Mouse (Mus musculus) MEL (cell line): Measurements from ENCODE around the gene Magi2. TPM values are rescaled to one million over a fixed set of nuclear protein-coding genes. Genes with fewer than 3 reads are reported as not detected.

Source experiments
- DNase-seq: peaks from one replicate; pipeline ENCODE4 v3.0.0; 2011; ENCODE audit warnings: low read depth, low spot score
- H3K27ac ChIP-seq: 2 replicates; pipeline ENCODE4 v1.5.1; 2012; ENCODE audit warnings: low read depth, mild to moderate bottlenecking, control low read depth, low read length, moderate library complexity; ENCODE audit not compliant: control insufficient read depth
- H3K27me3 ChIP-seq, 2 experiments: fragments of 150-350 bp in 1 of 2; sonication (generic) in 1 of 2; 2 replicates each; pipeline ENCODE4 v1.6.1; 2012; ENCODE audit warnings: low read length in 2 of 2, mild to moderate bottlenecking in 2 of 2, improper control_type of control experiment in 1 of 2, moderate library complexity in 1 of 2; ENCODE audit not compliant: insufficient read depth in 2 of 2, control insufficient read depth in 1 of 2
- H3K36me3 ChIP-seq, 2 experiments: 2 replicates each; pipeline ENCODE4 v1.6.1; 2012 to 2014; ENCODE audit warnings: low read length in 2 of 2, improper control_type of control experiment in 1 of 2, inconsistent platforms in 1 of 2, mild to moderate bottlenecking in 1 of 2; ENCODE audit not compliant: insufficient read depth in 2 of 2, control insufficient read depth in 1 of 2
- H3K4me1 ChIP-seq, 2 experiments: fragments of 150-350 bp in 1 of 2; sonication (generic) in 1 of 2; 2 replicates each; pipeline ENCODE4 v1.6.1; 2012; ENCODE audit warnings: low read length in 2 of 2, improper control_type of control experiment in 1 of 2, mild to moderate bottlenecking in 1 of 2; ENCODE audit not compliant: insufficient read depth in 2 of 2, control insufficient read depth in 1 of 2
- H3K4me3 ChIP-seq, 2 experiments: fragments of 150-350 bp in 1 of 2; sonication (generic) in 1 of 2; 2 replicates each; pipeline ENCODE4 v1.5.1; 2012; ENCODE audit warnings: low read depth in 2 of 2, low read length in 2 of 2, mild to moderate bottlenecking in 2 of 2, moderate library complexity in 2 of 2, control low read depth in 1 of 2, improper control_type of control experiment in 1 of 2; ENCODE audit not compliant: control insufficient read depth in 1 of 2, insufficient read depth in 1 of 2
- H3K79me2 ChIP-seq: 2 replicates; pipeline ENCODE4 v1.6.1; 2012; ENCODE audit warnings: mild to moderate bottlenecking, low read length, moderate library complexity; ENCODE audit not compliant: control insufficient read depth, poor library complexity, insufficient read depth
- H3K9ac ChIP-seq: 2 replicates; pipeline ENCODE4 v1.6.1; 2012; ENCODE audit warnings: low read depth, mild to moderate bottlenecking, control low read depth, low read length, moderate library complexity; ENCODE audit not compliant: control insufficient read depth, poor library complexity, severe bottlenecking
- H3K9me3 ChIP-seq: fragments of 150-350 bp; sonication (generic); replicated peaks from 2 replicates; pipeline ENCODE4 v1.6.1; 2012; ENCODE audit warnings: mild to moderate bottlenecking, low read length, improper control_type of control experiment, moderate library complexity; ENCODE audit not compliant: insufficient read depth
- CHD1 ChIP-seq: IDR thresholded peaks from 2 replicates; pipeline ENCODE4 v1.6.1; 2012; ENCODE audit warnings: low read depth, mild to moderate bottlenecking, inconsistent platforms, low read length, improper control_type of control experiment
- CHD2 ChIP-seq: IDR thresholded peaks from 2 replicates; pipeline ENCODE4 v1.6.1; 2011; ENCODE audit warnings: low read length, improper control_type of control experiment
- CTCF ChIP-seq, 3 experiments: IDR thresholded peaks in 2 of 3; conservative IDR thresholded peaks in 1 of 3; 2 replicates each; pipeline ENCODE4 v1.5.1; 2011 to 2012; ENCODE audit warnings: low read length in 3 of 3, low read depth in 2 of 3, mild to moderate bottlenecking in 2 of 3, improper control_type of control experiment in 1 of 3, inconsistent platforms in 1 of 3, mixed read lengths in 1 of 3, moderate library complexity in 1 of 3; ENCODE audit not compliant: control insufficient read depth in 1 of 3, insufficient read depth in 1 of 3, poor library complexity in 1 of 3, severe bottlenecking in 1 of 3
- ELF1 ChIP-seq: IDR thresholded peaks from 2 replicates; pipeline ENCODE4 v1.6.1; 2014; ENCODE audit warnings: low read depth, mild to moderate bottlenecking, inconsistent platforms, low read length, improper control_type of control experiment, moderate library complexity
- EP300 ChIP-seq, 2 experiments: IDR thresholded peaks; 2 replicates each; pipeline ENCODE4 v1.6.1; 2011; ENCODE audit warnings: improper control_type of control experiment in 2 of 2, low read length in 2 of 2, low read depth in 1 of 2, mild to moderate bottlenecking in 1 of 2
- GABPA ChIP-seq: IDR thresholded peaks from 2 replicates; pipeline ENCODE4 v1.6.1; 2012; ENCODE audit warnings: low read depth, mild to moderate bottlenecking, inconsistent platforms, low read length, improper control_type of control experiment, moderate library complexity
- HCFC1 ChIP-seq: IDR thresholded peaks from 2 replicates; pipeline ENCODE4 v1.6.1; 2012; ENCODE audit warnings: low read depth, mild to moderate bottlenecking, inconsistent platforms, low read length, improper control_type of control experiment, moderate library complexity
- MAFK ChIP-seq: IDR thresholded peaks from 2 replicates; pipeline ENCODE4 v1.6.1; 2011; ENCODE audit warnings: low read depth, mild to moderate bottlenecking, low read length, improper control_type of control experiment, borderline replicate concordance
- MAZ ChIP-seq: IDR thresholded peaks from 2 replicates; pipeline ENCODE4 v1.6.1; 2012; ENCODE audit warnings: low read depth, mild to moderate bottlenecking, inconsistent platforms, low read length, improper control_type of control experiment
- MYC ChIP-seq: IDR thresholded peaks from 2 replicates; pipeline ENCODE4 v1.6.1; 2011; ENCODE audit warnings: low read depth, mild to moderate bottlenecking, low read length, improper control_type of control experiment, moderate library complexity
- POLR2AphosphoS5 ChIP-seq: IDR thresholded peaks from 2 replicates; pipeline ENCODE4 v1.6.1; 2012; ENCODE audit warnings: low read depth, borderline replicate concordance, mild to moderate bottlenecking, inconsistent platforms, low read length, moderate library complexity, mixed read lengths
- RCOR1 ChIP-seq: IDR thresholded peaks from 2 replicates; pipeline ENCODE4 v1.6.1; 2012; ENCODE audit warnings: low read depth, mild to moderate bottlenecking, inconsistent platforms, low read length, improper control_type of control experiment
- SIN3A ChIP-seq: IDR thresholded peaks from 2 replicates; pipeline ENCODE4 v1.6.1; 2012; ENCODE audit warnings: low read length, improper control_type of control experiment, inconsistent platforms
- TAL1 ChIP-seq: IDR thresholded peaks from 2 replicates; pipeline ENCODE4 v1.6.1; 2012; ENCODE audit warnings: mild to moderate bottlenecking, inconsistent platforms, low read length, moderate library complexity, mixed read lengths
- TCF12 ChIP-seq: IDR thresholded peaks from 2 replicates; pipeline ENCODE4 v1.6.1; 2014; ENCODE audit warnings: low read depth, mild to moderate bottlenecking, inconsistent platforms, low read length, improper control_type of control experiment, moderate library complexity
- UBTF ChIP-seq: IDR thresholded peaks from 2 replicates; pipeline ENCODE4 v1.6.1; 2012; ENCODE audit warnings: low read depth, mild to moderate bottlenecking, inconsistent platforms, low read length, improper control_type of control experiment, moderate library complexity, borderline replicate concordance; ENCODE audit not compliant: insufficient read depth
- USF2 ChIP-seq, 2 experiments: IDR thresholded peaks; 2 replicates each; pipeline ENCODE4 v1.6.1; 2011 to 2012; ENCODE audit warnings: improper control_type of control experiment in 2 of 2, low read length in 2 of 2, borderline replicate concordance in 1 of 2, inconsistent platforms in 1 of 2, low read depth in 1 of 2, mild to moderate bottlenecking in 1 of 2; ENCODE audit not compliant: insufficient read depth in 1 of 2
- ZKSCAN1 ChIP-seq: IDR thresholded peaks from 2 replicates; pipeline ENCODE4 v1.6.1; 2012; ENCODE audit warnings: low read depth, mild to moderate bottlenecking, inconsistent platforms, low read length, improper control_type of control experiment, moderate library complexity
- ZNF384 ChIP-seq: IDR thresholded peaks from 2 replicates; pipeline ENCODE4 v1.6.1; 2012; ENCODE audit warnings: low read depth, mild to moderate bottlenecking, inconsistent platforms, low read length, improper control_type of control experiment
- polyA plus RNA-seq, 2 experiments: library from polyadenylated mRNA; stranded (reverse) in 1 of 2; unstranded in 1 of 2; fragments of >175 nt in 1 of 2; fragments of >200 nt in 1 of 2; gene quantifications; 2 replicates each; pipeline versions ENCODE4 v1.2.1 to v1.2.4; 2012; ENCODE audit warnings: low replicate concordance in 2 of 2, low read depth in 1 of 2; ENCODE audit not compliant: insufficient read length in 2 of 2, insufficient read depth in 1 of 2, missing spikeins in 1 of 2
- total RNA-seq: library from RNA; depleted of rRNA; stranded (reverse); fragments of 300-350 nt; gene quantifications from 2 replicates; pipeline ENCODE4 v1.2.3, GENCODE M21; 2012

The Magi2 gene
- total and polyA plus RNA-seq, 3 experiments: 0.46 to 0.47 TPM; not detected in 1

DNA sequence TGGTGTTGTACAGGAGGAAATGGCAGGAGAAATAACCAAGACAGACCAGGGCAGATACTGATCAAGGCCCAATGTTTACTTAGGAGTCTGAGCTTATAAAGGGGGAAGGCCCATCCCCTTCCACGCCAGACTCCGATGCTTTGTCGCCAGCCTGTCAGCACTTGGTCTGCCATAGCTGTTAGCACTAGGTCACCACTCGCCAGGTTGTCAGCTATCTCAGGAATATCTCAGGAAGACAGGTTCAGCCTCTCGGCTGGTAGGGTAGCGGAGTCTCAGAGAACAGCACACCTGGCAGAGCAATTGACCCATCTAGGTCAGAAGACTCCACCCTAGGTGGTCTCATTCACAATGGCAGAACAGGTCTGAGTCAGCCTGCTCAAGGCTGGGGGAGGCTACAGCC, 1514.4 kb downstream of the Magi2 start:
- no peak overlapping the region for H3K27ac ChIP-seq
- H3K9me3 ChIP-seq: no peaks in the 10 kb centered on the region
- H3K79me2 ChIP-seq: no peaks in the 10 kb centered on the region
- no peaks in the 10 kb centered on the region for H3K4me1 ChIP-seq
- no peak overlapping the region for H3K4me3 ChIP-seq
- H3K36me3 ChIP-seq: no peaks in the 10 kb centered on the region
- TF ChIP-seq TAL1: no peak
- TF ChIP-seq RCOR1: no peak
- TF ChIP-seq GABPA: no peak
- TF ChIP-seq TCF12: no peak
- TF ChIP-seq ZKSCAN1: no peak
- no peak for TF ChIP-seq HCFC1
- no peak for TF ChIP-seq POLR2AphosphoS5
- TF ChIP-seq USF2 (IDR thresholded peaks at IDR 0.05; ENCODE audit: borderline replicate concordance in 1 of 2, insufficient read depth in 1 of 2, low read depth in 1 of 2, low read length in 2 of 2): no peak
- TF ChIP-seq UBTF: no peak
- TF ChIP-seq MAFK: no peak
- no peak for TF ChIP-seq CHD1
- no peak for TF ChIP-seq CTCF (IDR thresholded peaks at IDR 0.05 in 2 of 3, conservative IDR thresholded peaks at IDR 0.05 in 1 of 3; ENCODE audit: control insufficient read depth in 1 of 3, insufficient read depth in 1 of 3, low read depth in 2 of 3, low read length in 3 of 3, poor library complexity in 1 of 3, severe bottlenecking in 1 of 3)
- TF ChIP-seq ELF1: no peak
- no peak for TF ChIP-seq EP300 (IDR thresholded peaks at IDR 0.05; ENCODE audit: low read depth in 1 of 2, low read length in 2 of 2)
- TF ChIP-seq SIN3A: no peak
- no peak for TF ChIP-seq MAZ
- TF ChIP-seq ZNF384: no peak
- TF ChIP-seq MYC: no peak
- DNase-seq: no peak
- no peak overlapping the region for H3K9ac ChIP-seq
- no peaks in the 10 kb centered on the region for H3K27me3 ChIP-seq

DNA sequence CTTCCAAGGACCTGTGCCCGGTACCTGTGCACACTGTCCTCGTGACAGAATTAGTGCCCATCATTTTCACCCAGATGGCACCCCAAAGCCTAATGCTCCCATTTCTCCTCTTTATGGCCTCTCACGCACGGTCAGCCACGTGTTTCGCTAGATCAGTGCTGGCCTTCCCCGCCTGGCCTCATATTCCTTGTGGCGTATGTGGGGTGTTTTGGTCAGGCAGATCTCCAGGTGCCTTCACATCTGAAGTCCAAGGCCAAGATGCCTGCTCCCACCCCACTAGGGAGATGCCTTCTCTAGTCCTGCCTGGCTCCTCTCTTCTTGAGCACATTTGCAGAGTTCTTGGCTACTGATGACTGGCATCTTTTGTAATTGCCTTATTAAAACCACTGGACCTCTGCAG, 1515.1 kb downstream of the Magi2 start:
- DNase-seq: no peak
- TF ChIP-seq CHD2: no peak
- Histone ChIP-seq H3K79me2 (no peaks in the 10 kb centered on the region), H3K27me3 (no peaks in the 10 kb centered on the region), H3K9me3 (no peaks in the 10 kb centered on the region), H3K4me1 (no peaks in the 10 kb centered on the region), H3K9ac (no peak overlapping the region), H3K36me3 (no peaks in the 10 kb centered on the region), H3K27ac (no peak overlapping the region), H3K4me3 (no peak overlapping the region)
